Mouse (Mus musculus): ENCODE results near the gene Syt6. TPM values are rescaled to one million over a fixed set of nuclear protein-coding genes. Genes with fewer than 3 reads are reported as not detected.

Gene Syt6
- polyA plus RNA-seq, 1 experiment from 2014 or later: 22.1 TPM

GRCm38 (mm10) chr3:103573791-103574166 lies 1.3 kb upstream of the Syt6 start:
- H3K4me1 ChIP-seq: peaks cover 39% of the 10 kb centered on the region

GRCm38 (mm10) chr3:103574566-103575155 lies 370 bp upstream of the Syt6 start:
- no peak overlapping the region for H3K27ac ChIP-seq (replicated peaks)
- H3K9ac ChIP-seq (replicated peaks): peak overlapping the region; percentile 67; the same call in 1 of the 2 replicates
- H3K27me3 ChIP-seq: peaks cover 49% of the 10 kb centered on the region
- peaks cover 39% of the 10 kb centered on the region for H3K4me1 ChIP-seq
- peak overlapping the region; percentile 98 for H3K4me2 ChIP-seq (replicated peaks)
- peak; percentile 5; the same call in 1 of the 2 replicates for ATAC-seq (replicated peaks)
- peak overlapping the region; percentile 59 for H3K4me3 ChIP-seq
- no peaks in the 10 kb centered on the region for H3K9me3 ChIP-seq
- H3K36me3 ChIP-seq: no peaks in the 10 kb centered on the region
- WGBS: 4% methylated on average over 22 of the region's 22 CpGs

More at GRCm38 (mm10) chr3:103573791-103574166, 1.3 kb upstream of the Syt6 start:
- no peak; the same call in 1 of the 2 replicates for ATAC-seq (replicated peaks)
- Histone ChIP-seq H3K4me2 (replicated peaks) (peak overlapping the region; percentile 98), H3K9ac (replicated peaks) (peak overlapping the region; percentile 8; the same call in 1 of the 2 replicates), H3K27ac (replicated peaks) (no peak overlapping the region), H3K4me3 (peak overlapping the region; percentile 27), H3K9me3 (no peaks in the 10 kb centered on the region), H3K27me3 (peaks cover 49% of the 10 kb centered on the region), H3K36me3 (no peaks in the 10 kb centered on the region)
- WGBS: under 1% methylated on average over 14 of the region's 14 CpGs

GRCm38 (mm10) chr3:103575893-103576641 lies 1.0 kb downstream of the Syt6 start:
- H3K4me1 ChIP-seq: peaks cover 39% of the 10 kb centered on the region
- WGBS: under 1% methylated on average over 67 of the region's 69 CpGs
- no peaks in the 10 kb centered on the region for H3K9me3 ChIP-seq
- peak overlapping the region; percentile 67 for H3K9ac ChIP-seq (replicated peaks)
- H3K4me2 ChIP-seq (replicated peaks): peak overlapping the region; percentile 98
- peak overlapping the region; percentile 59 for H3K4me3 ChIP-seq
- peak overlapping the region; percentile 9; the same call in 1 of the 2 replicates for H3K27ac ChIP-seq (replicated peaks)
- no peaks in the 10 kb centered on the region for H3K36me3 ChIP-seq
- peak; percentile 27 for ATAC-seq (replicated peaks)
- peaks cover 49% of the 10 kb centered on the region for H3K27me3 ChIP-seq

GRCm38 (mm10) chr3:103587136-103587535 lies 12.1 kb downstream of the Syt6 start:
- Histone ChIP-seq H3K4me2 (replicated peaks) (no peak overlapping the region), H3K4me3 (no peak overlapping the region), H3K9ac (replicated peaks) (no peak overlapping the region), H3K27me3 (no peaks in the 10 kb centered on the region), H3K4me1 (peaks cover 5% of the 10 kb centered on the region), H3K9me3 (no peaks in the 10 kb centered on the region), H3K27ac (replicated peaks) (no peak overlapping the region), H3K36me3 (no peaks in the 10 kb centered on the region)
- 87% methylated on average over 17 of the region's 17 CpGs for WGBS
- ATAC-seq (replicated peaks): no peak

GRCm38 (mm10) chr3:103587672-103588071 lies 12.6 kb downstream of the Syt6 start:
- no peaks in the 10 kb centered on the region for H3K9me3 ChIP-seq
- no peak overlapping the region for H3K4me2 ChIP-seq (replicated peaks)
- H3K4me3 ChIP-seq: no peak overlapping the region
- WGBS: 92% methylated on average over 5 of the region's 5 CpGs
- no peak for ATAC-seq (replicated peaks)
- H3K27me3 ChIP-seq: no peaks in the 10 kb centered on the region
- no peak overlapping the region for H3K9ac ChIP-seq (replicated peaks)
- H3K4me1 ChIP-seq: no peaks in the 10 kb centered on the region; the same call in 1 of the 2 replicates
- no peaks in the 10 kb centered on the region for H3K36me3 ChIP-seq
- H3K27ac ChIP-seq (replicated peaks): no peak overlapping the region

- H3K36me3 ChIP-seq: no peaks in the 10 kb centered on the region
- ATAC-seq (replicated peaks): no peak
- no peak overlapping the region for H3K4me3 ChIP-seq
- H3K9ac ChIP-seq (replicated peaks): no peak overlapping the region
- no peaks in the 10 kb centered on the region for H3K9me3 ChIP-seq
- H3K4me2 ChIP-seq (replicated peaks): no peak overlapping the region
- H3K27me3 ChIP-seq: no peaks in the 10 kb centered on the region
- WGBS: 72% methylated on average over 5 of the region's 5 CpGs
- no peaks in the 10 kb centered on the region; the same call in 1 of the 2 replicates for H3K4me1 ChIP-seq
- no peak overlapping the region for H3K27ac ChIP-seq (replicated peaks)
Observed at GRCm38 (mm10) chr3:103589636-103590035, 14.6 kb downstream of the Syt6 start.

DNA sequence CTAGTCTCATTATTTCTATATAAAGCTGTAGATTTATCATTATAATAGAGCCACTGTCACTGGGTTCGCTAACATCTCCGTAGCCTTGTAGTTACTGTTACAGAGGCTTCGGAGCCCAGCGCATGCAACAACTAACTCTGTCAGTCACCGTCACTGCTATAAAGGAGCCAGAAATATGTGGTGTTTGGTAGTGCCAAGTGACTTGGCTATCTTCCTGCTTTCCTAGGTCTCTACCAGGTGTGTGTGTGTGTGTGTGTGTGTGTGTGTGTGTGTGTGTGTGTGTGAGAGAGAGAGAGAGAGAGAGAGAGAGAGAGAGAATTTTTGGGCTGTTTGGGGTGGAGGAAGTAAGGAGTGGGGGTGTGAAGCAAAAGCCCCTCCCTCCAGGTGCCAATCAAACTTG lies 17.6 kb downstream of the Syt6 start:
- Histone ChIP-seq H3K4me3 (no peak overlapping the region), H3K9me3 (no peaks in the 10 kb centered on the region), H3K4me2 (replicated peaks) (no peak overlapping the region), H3K27ac (replicated peaks) (no peak overlapping the region), H3K9ac (replicated peaks) (no peak overlapping the region), H3K27me3 (no peaks in the 10 kb centered on the region), H3K36me3 (no peaks in the 10 kb centered on the region), H3K4me1 (no peaks in the 10 kb centered on the region; the same call in 1 of the 2 replicates)
- WGBS: 65% methylated on average over 5 of the region's 5 CpGs
- no peak for ATAC-seq (replicated peaks)

DNA sequence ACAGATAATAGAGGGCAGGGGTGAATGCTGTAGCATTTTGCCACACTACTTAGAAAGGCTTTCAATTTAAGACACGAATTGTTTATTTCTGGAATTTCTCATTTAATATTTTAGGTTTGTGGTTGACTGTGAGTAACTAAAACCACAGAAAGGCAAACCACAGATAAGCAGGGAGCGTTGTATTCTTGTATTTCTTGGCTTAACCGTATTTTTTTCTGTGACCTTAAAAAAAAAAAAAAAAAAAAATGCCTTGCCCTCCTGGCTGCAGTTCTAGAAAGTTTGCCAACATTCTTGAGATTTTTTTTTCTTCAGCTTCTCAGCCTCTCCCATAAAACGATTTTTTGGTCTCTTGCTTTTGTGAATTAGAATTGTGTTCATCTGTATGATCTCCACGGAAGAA lies 18.6 kb downstream of the Syt6 start:
- Histone ChIP-seq H3K4me3 (no peak overlapping the region), H3K4me1 (no peaks in the 10 kb centered on the region; the same call in 1 of the 2 replicates), H3K9ac (replicated peaks) (no peak overlapping the region), H3K27ac (replicated peaks) (no peak overlapping the region), H3K36me3 (no peaks in the 10 kb centered on the region), H3K9me3 (no peaks in the 10 kb centered on the region), H3K27me3 (no peaks in the 10 kb centered on the region), H3K4me2 (replicated peaks) (no peak overlapping the region)
- ATAC-seq (replicated peaks): no peak
- 73% methylated on average over 5 of the region's 5 CpGs for WGBS

DNA sequence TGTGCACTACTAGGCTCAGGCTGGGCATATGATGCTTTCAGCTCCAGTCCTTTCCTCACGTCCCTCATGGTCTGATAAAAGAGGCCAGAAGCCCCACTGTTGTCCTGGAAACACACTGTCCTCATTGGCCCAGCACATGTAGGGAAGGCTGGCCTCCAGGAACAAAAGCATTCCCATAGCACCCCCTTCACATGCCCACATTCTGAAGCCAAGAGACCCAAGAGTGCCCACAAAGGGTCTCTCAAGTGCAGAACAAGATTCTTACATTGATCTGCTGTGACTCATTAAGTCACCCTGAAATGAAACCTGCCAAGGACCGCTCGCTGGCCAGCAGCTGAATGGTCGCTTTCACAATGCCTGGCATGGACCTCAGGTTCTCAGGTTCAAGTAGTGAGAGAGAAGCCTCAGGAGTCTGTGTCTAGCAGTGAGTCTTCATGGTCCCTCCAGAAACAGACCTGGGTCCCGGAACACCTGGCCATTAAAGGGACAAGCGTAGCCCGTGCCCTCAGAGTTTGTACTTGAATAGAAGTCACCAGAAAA lies 20.3 kb downstream of the Syt6 start:
- no peaks in the 10 kb centered on the region for H3K36me3 ChIP-seq
- H3K27ac ChIP-seq (replicated peaks): no peak overlapping the region
- no peaks in the 10 kb centered on the region for H3K9me3 ChIP-seq
- H3K27me3 ChIP-seq: no peaks in the 10 kb centered on the region
- no peak overlapping the region for H3K4me2 ChIP-seq (replicated peaks)
- H3K9ac ChIP-seq (replicated peaks): no peak overlapping the region
- H3K4me3 ChIP-seq: no peak overlapping the region
- no peak for ATAC-seq (replicated peaks)
- 69% methylated on average over 7 of the region's 7 CpGs for WGBS
- H3K4me1 ChIP-seq: no peaks in the 10 kb centered on the region; the same call in 1 of the 2 replicates

DNA sequence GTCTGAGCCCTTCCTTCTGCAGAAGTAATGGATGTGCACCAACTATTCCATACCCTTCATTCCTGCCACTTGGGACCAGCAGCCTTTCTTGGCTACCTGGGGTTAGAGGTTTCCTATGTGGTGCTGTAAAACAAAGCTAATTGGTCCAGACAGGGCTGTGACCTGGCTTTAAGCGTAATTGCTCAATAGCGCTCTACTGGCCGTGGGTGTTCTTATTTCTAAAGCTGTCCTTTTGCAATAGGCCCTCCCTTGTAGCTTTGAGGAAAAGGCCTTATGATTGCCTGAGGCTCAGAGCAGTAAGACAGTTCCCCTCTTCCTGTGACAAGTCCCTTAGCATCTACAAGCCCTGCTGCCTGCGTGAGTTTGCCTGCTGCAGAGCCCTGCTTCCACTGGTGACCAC lies 22.6 kb downstream of the Syt6 start:
- Histone ChIP-seq H3K9me3 (no peaks in the 10 kb centered on the region), H3K36me3 (no peaks in the 10 kb centered on the region), H3K4me1 (no peaks in the 10 kb centered on the region), H3K9ac (replicated peaks) (no peak overlapping the region), H3K27ac (replicated peaks) (no peak overlapping the region), H3K27me3 (no peaks in the 10 kb centered on the region), H3K4me3 (no peak overlapping the region), H3K4me2 (replicated peaks) (no peak overlapping the region)
- WGBS: 57% methylated on average over 4 of the region's 4 CpGs
- no peak for ATAC-seq (replicated peaks)

GRCm38 (mm10) chr3:103601011-103601410 lies 26.0 kb downstream of the Syt6 start:
- no peak overlapping the region for H3K9ac ChIP-seq (replicated peaks)
- no peak overlapping the region for H3K27ac ChIP-seq (replicated peaks)
- H3K27me3 ChIP-seq: no peaks in the 10 kb centered on the region
- H3K4me2 ChIP-seq (replicated peaks): no peak overlapping the region
- WGBS: 40% methylated on average over 7 of the region's 7 CpGs
- no peaks in the 10 kb centered on the region for H3K36me3 ChIP-seq
- H3K9me3 ChIP-seq: no peaks in the 10 kb centered on the region
- ATAC-seq (replicated peaks): no peak
- no peaks in the 10 kb centered on the region for H3K4me1 ChIP-seq
- no peak overlapping the region for H3K4me3 ChIP-seq

DNA sequence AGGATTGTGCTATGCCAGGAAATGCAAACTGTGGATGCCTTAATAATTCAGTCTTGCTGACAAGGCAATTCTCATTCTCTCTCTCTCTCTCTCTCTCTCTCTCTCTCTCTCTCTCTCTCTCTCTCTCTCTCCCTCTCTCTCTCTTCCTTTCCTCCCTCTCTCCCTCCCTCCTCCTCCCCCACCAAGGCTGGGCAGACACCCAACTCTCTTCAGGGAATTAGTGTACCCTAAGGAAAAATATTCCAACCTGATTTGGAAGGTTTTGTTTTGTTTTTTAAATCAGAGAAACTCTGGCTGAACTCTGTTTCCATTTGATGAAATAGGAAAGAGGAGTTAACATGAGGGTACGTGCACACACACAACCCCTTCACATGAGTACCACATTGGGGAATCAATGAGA lies 26.5 kb downstream of the Syt6 start:
- H3K9ac ChIP-seq (replicated peaks): no peak overlapping the region
- no peak for ATAC-seq (replicated peaks)
- H3K4me1 ChIP-seq: no peaks in the 10 kb centered on the region
- no peaks in the 10 kb centered on the region for H3K27me3 ChIP-seq
- no peaks in the 10 kb centered on the region for H3K36me3 ChIP-seq
- WGBS: 64% methylated on average over 1 of the region's 1 CpGs
- H3K27ac ChIP-seq (replicated peaks): no peak overlapping the region
- no peak overlapping the region for H3K4me2 ChIP-seq (replicated peaks)
- no peaks in the 10 kb centered on the region for H3K9me3 ChIP-seq
- no peak overlapping the region for H3K4me3 ChIP-seq
